Mouse (Mus musculus): ENCODE results near the gene Cpt1a. TPM values are rescaled to one million over a fixed set of nuclear protein-coding genes. Genes with fewer than 3 reads are reported as not detected.

The Cpt1a gene
- polyA plus RNA-seq, 1 experiment: not detected

- WGBS: 88% methylated on average over 6 of the region's 6 CpGs
- H3K27ac ChIP-seq (ENCODE audit: insufficient read depth, low read depth, low read length): no peak overlapping the region
- TF ChIP-seq CTCF (IDR thresholded peaks at IDR 0.05; ENCODE audit: insufficient read depth, low read depth, low read length) (no peak), POLR2A (IDR thresholded peaks at IDR 0.05; ENCODE audit: insufficient read depth, low read depth, low read length) (no peak)
- no peak overlapping the region for H3K4me3 ChIP-seq (ENCODE audit: insufficient read depth, low read depth, low read length)
- H3K4me1 ChIP-seq (ENCODE audit: control insufficient read depth, insufficient read depth, low read length): no peaks in the 10 kb centered on the region
Observed at GRCm38 (mm10) chr19:3295245-3295644, 26.9 kb upstream of the Cpt1a start.

GRCm38 (mm10) chr19:3297034-3297433, 25.1 kb upstream of the Cpt1a start:
- Histone ChIP-seq H3K27ac (ENCODE audit: insufficient read depth, low read depth, low read length) (no peak overlapping the region), H3K4me1 (ENCODE audit: control insufficient read depth, insufficient read depth, low read length) (no peaks in the 10 kb centered on the region), H3K4me3 (ENCODE audit: insufficient read depth, low read depth, low read length) (no peak overlapping the region)
- TF ChIP-seq CTCF (IDR thresholded peaks at IDR 0.05; ENCODE audit: insufficient read depth, low read depth, low read length) (no peak), POLR2A (IDR thresholded peaks at IDR 0.05; ENCODE audit: insufficient read depth, low read depth, low read length) (no peak)

DNA sequence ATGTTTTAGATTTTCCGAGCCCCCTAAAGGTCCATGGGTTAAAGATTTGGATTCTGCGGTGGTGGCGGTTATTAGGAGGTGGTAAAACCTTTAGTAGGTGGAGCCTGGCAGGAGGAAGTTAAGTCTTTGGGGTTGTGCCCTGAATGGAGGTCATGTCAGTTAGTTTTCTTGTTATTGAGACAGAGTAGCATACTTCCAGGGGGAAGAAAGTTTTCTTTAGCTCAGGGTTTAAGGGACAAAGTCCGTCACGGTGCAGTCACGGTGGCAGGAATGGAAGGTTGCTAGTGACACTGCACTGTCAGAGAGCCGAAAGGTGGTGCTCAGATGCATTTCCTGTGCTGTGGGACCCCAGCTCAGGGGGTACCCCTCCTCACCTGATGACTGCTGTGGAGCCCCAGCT, 24.4 kb upstream of the Cpt1a start:
- Histone ChIP-seq H3K27ac (ENCODE audit: insufficient read depth, low read depth, low read length) (no peak overlapping the region), H3K4me3 (ENCODE audit: insufficient read depth, low read depth, low read length) (no peak overlapping the region), H3K4me1 (ENCODE audit: control insufficient read depth, insufficient read depth, low read length) (no peaks in the 10 kb centered on the region)
- WGBS: 90% methylated on average over 7 of the region's 7 CpGs
- TF ChIP-seq CTCF (IDR thresholded peaks at IDR 0.05; ENCODE audit: insufficient read depth, low read depth, low read length) (no peak), POLR2A (IDR thresholded peaks at IDR 0.05; ENCODE audit: insufficient read depth, low read depth, low read length) (no peak)

DNA sequence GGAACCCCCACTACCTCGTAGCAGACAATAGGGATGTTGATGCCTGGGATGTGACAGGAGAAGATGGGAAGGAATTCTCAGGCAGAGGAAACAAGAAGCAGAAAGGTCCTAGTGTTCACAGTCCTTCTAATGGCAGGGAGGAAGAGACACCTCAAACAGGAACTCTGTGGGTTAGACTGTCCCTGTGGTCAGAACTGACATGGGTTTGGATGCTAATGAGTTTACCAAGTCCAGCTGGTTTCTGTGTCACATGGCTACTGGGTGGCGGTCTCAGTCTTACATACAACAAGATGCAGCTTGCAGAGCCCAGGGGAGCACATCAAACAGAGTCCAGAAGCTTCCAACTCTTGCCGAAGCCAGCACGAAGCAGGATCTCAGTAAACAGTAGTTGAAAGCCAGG, 18.1 kb upstream of the Cpt1a start:
- Histone ChIP-seq H3K27ac (ENCODE audit: insufficient read depth, low read depth, low read length) (no peak overlapping the region), H3K4me3 (ENCODE audit: insufficient read depth, low read depth, low read length) (no peak overlapping the region)
- WGBS: 70% methylated on average over 4 of the region's 4 CpGs

GRCm38 (mm10) chr19:3307175-3307949, 14.8 kb upstream of the Cpt1a start:
- H3K4me3 ChIP-seq (ENCODE audit: insufficient read depth, low read depth, low read length): no peak overlapping the region
- TF ChIP-seq CTCF (IDR thresholded peaks at IDR 0.05; ENCODE audit: insufficient read depth, low read depth, low read length): no peak
- no peak for TF ChIP-seq POLR2A (IDR thresholded peaks at IDR 0.05; ENCODE audit: insufficient read depth, low read depth, low read length)
- no peak overlapping the region for H3K27ac ChIP-seq (ENCODE audit: insufficient read depth, low read depth, low read length)
- H3K4me1 ChIP-seq (ENCODE audit: control insufficient read depth, insufficient read depth, low read length): no peaks in the 10 kb centered on the region
- 59% methylated on average over 16 of the region's 16 CpGs for WGBS

More for the DNA sequence above, 18.1 kb upstream of the Cpt1a start:
- H3K4me1 ChIP-seq (ENCODE audit: control insufficient read depth, insufficient read depth, low read length): no peaks in the 10 kb centered on the region
- TF ChIP-seq POLR2A (IDR thresholded peaks at IDR 0.05; ENCODE audit: insufficient read depth, low read depth, low read length): no peak
- no peak for TF ChIP-seq CTCF (IDR thresholded peaks at IDR 0.05; ENCODE audit: insufficient read depth, low read depth, low read length)

- 92% methylated on average over 2 of the region's 2 CpGs for WGBS
- Histone ChIP-seq H3K4me3 (ENCODE audit: insufficient read depth, low read depth, low read length) (no peak overlapping the region), H3K4me1 (ENCODE audit: control insufficient read depth, insufficient read depth, low read length) (peaks cover 20% of the 10 kb centered on the region), H3K27ac (ENCODE audit: insufficient read depth, low read depth, low read length) (no peak overlapping the region)
- no peak for TF ChIP-seq CTCF (IDR thresholded peaks at IDR 0.05; ENCODE audit: insufficient read depth, low read depth, low read length)
- no peak for TF ChIP-seq POLR2A (IDR thresholded peaks at IDR 0.05; ENCODE audit: insufficient read depth, low read depth, low read length)
Observed at GRCm38 (mm10) chr19:3319341-3319740, 2.8 kb upstream of the Cpt1a start.

GRCm38 (mm10) chr19:3320086-3320485, 2.0 kb upstream of the Cpt1a start:
- Histone ChIP-seq H3K4me1 (ENCODE audit: control insufficient read depth, insufficient read depth, low read length) (peaks cover 27% of the 10 kb centered on the region), H3K27ac (ENCODE audit: insufficient read depth, low read depth, low read length) (no peak overlapping the region), H3K4me3 (ENCODE audit: insufficient read depth, low read depth, low read length) (no peak overlapping the region)
- TF ChIP-seq CTCF (IDR thresholded peaks at IDR 0.05; ENCODE audit: insufficient read depth, low read depth, low read length): no peak
- no peak for TF ChIP-seq POLR2A (IDR thresholded peaks at IDR 0.05; ENCODE audit: insufficient read depth, low read depth, low read length)
- 78% methylated on average over 7 of the region's 7 CpGs for WGBS

DNA sequence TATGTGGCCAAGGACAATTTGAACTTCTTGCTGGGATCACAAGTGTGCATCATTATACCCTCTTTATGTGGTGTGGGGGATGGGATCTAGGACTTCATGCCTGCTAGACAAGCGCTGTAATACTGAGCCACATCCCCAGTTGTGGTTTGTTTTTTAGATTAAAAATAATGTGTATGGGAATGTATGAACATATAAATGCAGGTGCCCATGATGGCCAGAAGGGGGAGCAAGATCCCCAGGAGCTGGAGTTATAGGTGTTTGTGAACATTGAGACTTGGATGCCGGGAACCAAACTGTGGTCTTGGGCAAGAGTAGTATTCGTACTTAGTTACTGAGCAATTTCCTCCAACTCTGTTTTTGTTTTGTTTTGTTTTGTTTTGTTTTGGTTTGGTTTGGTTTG, 1.3 kb upstream of the Cpt1a start:
- Histone ChIP-seq H3K4me3 (ENCODE audit: insufficient read depth, low read depth, low read length) (no peak overlapping the region), H3K27ac (ENCODE audit: insufficient read depth, low read depth, low read length) (no peak overlapping the region), H3K4me1 (ENCODE audit: control insufficient read depth, insufficient read depth, low read length) (peaks cover 31% of the 10 kb centered on the region)
- WGBS: 85% methylated on average over 3 of the region's 3 CpGs
- no peak for TF ChIP-seq CTCF (IDR thresholded peaks at IDR 0.05; ENCODE audit: insufficient read depth, low read depth, low read length)
- no peak for TF ChIP-seq POLR2A (IDR thresholded peaks at IDR 0.05; ENCODE audit: insufficient read depth, low read depth, low read length)

- TF ChIP-seq CTCF (IDR thresholded peaks at IDR 0.05; ENCODE audit: insufficient read depth, low read depth, low read length) (no peak), POLR2A (IDR thresholded peaks at IDR 0.05; ENCODE audit: insufficient read depth, low read depth, low read length) (no peak)
- Histone ChIP-seq H3K27ac (ENCODE audit: insufficient read depth, low read depth, low read length) (no peak overlapping the region), H3K4me1 (ENCODE audit: control insufficient read depth, insufficient read depth, low read length) (peaks cover 31% of the 10 kb centered on the region), H3K4me3 (ENCODE audit: insufficient read depth, low read depth, low read length) (no peak overlapping the region)
- 23% methylated on average over 11 of the region's 11 CpGs for WGBS
Observed at GRCm38 (mm10) chr19:3321617-3322016, 517 bp upstream of the Cpt1a start.

Measured in olfactory bulb, adult 2 months (tissue).